Mouse (Mus musculus) G1E-ER4 (cell line): ENCODE results near the gene Recql5. TPM values are rescaled to one million over a fixed set of nuclear protein-coding genes. Genes with fewer than 3 reads are reported as not detected.

Experiments used
- GATA1 ChIP-seq: IDR thresholded peaks from one replicate; pipeline ENCODE4 v1.8.0; 2012; ENCODE audit warnings: low read length, inconsistent platforms
- polyA plus RNA-seq: library from polyadenylated mRNA; stranded (reverse); fragments of >175 nt; gene quantifications from 2 replicates; pipeline ENCODE4 v1.2.3, GENCODE M21; 2012

Gene Recql5
- polyA plus RNA-seq, 1 experiment: 13.3 TPM

DNA sequence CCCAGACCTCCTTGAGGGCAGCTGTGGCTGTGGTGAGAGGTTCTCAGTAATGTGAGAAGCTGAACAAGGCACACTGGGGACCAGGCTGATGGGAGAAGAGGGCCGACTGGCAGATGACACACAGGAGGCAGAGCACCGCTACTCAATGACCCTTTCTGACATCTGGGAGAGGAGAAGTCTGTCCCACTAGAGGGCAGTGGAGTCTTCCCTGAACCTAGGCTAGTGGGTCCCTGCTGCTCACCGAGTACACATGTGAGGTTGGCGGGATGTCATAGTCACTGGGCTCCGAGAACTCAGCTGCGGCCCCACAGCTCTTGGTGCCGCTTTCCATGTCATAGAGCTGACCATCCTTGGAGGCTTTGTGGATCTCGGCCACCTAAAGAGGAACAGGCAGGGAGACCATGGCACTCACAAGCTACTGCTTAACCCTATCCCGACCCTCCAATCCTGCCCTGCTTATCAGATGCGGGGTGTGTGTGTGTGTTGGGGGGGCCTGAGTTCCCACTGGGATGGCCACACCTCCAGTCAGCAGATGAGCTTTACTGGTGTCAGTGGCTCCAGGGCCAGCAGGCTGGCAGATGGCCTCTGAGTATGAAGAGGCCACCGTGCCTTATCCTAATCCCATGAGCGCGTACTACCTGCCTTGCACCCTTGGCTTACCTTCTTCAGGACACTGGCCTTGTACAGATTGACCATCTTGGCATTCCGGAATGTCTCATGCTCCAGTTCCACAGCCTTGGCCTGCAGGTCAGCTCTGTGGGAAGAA, 38.3 kb downstream of the Recql5 start:
- TF ChIP-seq GATA1: no peak

DNA sequence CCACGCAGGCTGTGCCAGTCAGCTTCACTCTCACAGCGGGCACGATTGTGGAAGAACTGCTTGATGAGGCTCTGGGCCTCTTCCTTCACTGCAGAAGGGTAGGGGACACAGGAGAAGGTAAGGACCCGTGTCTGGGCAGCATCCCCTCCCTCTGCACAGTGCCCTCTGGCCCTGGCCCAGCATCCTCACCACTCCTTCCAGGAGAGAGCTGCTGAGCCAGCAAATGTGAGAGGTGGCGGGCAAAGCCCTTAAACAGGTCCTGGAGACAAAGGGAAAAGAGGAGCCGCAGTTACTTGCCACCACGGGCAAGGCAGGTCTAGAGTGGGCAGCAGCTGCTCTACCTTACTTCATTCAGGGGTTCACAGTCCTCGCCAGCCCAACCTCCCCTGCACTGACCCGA, 40.2 kb downstream of the Recql5 start:
- no peak for TF ChIP-seq GATA1

DNA sequence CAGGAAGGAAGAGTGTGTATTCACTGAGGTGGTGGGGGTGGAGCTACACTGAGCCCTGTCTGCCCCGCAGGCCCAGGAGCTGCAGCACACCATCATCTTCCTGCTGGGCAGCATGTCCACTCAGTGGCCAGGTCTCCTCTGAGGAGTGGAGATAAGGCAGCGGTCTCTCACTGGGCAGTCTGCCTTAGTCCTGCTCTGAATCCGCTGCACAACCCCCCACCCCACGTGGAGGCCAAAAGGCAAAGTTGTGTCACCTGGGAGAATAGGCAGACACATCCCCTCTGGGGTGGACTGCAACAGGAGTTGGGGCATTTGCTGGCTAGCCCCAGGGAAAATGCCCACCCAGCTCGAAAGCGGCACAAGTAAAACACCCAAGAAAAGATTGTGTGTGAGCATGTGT, 41.1 kb downstream of the Recql5 start:
- TF ChIP-seq GATA1: no peak

DNA sequence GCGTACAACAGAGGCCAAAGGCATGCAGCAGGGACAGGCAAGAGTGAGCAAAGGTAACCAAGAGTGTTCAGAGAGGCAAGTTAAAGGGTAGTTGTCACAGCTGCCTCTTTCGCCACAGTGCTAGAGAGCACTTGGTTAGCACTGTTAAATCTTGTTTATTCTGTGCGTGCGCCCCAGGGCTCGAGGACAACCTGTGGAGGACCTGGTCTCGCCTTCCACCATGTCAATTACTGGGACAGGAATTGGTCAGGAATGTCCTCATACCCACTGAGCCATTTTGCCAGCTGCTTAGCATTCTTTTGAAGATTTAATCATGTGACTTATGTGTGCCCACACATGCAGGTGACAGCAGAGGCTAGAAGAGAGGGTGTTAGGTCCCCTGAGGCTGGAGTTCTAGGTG, 44.1 kb downstream of the Recql5 start:
- TF ChIP-seq GATA1: no peak

DNA sequence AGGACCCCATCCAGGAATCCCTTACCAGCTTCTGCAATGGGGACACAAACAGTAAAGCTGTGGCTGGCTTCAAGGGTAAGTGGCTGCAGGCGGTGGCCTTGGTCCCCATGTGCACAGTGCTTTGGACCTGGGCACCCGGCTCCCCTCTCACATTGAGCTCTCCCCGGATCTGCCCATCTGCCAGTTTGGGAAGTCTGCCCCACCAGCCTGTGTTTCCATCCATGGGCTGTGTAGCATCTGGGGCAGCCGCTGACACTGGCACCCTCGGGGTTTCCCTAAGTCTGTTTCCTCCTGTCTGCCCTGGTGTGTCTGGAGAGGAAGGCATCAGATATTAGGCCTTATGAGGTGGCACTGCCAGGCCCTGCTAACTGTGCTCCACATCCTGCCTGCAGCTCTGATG, 45.3 kb downstream of the Recql5 start:
- TF ChIP-seq GATA1: no peak

DNA sequence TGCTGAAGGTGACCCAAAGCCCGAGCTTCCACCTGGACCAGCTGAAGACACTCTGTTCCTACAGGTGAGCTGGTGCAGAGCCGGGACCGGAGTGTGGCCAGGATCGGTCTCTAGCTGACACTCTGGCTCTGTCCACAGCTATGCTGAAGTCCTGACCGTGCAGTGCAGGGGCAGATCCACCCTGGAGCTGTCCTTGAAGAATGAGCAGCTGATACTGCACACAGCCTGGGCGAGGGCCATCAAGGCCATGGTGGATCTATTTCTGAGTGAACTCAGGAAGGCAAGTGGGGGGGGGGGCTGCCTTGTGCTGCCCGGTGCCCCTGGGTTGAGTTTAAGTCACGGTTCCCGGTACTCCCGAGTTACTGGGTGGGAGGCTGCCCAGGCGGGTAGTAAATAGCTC, 46.8 kb downstream of the Recql5 start:
- TF ChIP-seq GATA1: no peak

DNA sequence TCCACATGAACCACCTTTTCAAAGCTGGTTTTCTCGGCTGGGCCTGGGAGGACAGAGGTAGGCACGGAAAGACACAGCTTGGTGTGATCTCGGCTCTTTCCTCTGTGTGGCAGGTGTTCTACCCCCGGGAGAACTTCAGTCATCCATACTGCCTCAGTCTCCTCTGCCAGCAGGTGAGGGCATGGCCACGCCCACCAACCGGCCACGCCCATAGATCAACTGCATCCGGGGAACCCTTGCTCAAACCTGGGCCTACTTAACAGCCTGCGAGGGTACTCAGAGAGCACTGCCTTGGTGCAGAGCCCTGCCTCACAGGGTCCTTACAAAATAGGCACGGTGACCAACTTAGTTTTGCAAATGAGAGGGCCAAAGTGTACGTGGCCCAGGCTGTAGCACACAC, 48.0 kb downstream of the Recql5 start:
- TF ChIP-seq GATA1: no peak

DNA sequence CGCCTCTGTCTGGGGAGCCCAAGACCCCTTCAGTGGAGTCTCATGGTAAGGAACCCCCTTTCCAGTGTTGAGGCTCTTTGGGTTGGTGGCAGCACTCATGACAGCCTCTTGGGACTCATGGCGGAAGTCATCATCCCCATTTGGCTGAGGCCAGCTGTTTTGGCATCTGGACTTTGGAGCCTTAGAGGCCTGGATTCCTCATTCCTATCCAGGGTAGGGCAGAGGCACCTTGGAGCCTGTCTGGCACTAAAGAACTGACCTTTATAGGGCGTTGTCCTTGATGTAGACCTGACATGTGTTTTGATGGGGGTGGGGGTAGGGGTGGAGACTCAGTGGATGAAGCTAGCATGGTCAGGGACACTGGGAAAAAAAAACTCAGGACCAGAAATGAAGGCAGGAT, 48.9 kb downstream of the Recql5 start:
- no peak for TF ChIP-seq GATA1

DNA sequence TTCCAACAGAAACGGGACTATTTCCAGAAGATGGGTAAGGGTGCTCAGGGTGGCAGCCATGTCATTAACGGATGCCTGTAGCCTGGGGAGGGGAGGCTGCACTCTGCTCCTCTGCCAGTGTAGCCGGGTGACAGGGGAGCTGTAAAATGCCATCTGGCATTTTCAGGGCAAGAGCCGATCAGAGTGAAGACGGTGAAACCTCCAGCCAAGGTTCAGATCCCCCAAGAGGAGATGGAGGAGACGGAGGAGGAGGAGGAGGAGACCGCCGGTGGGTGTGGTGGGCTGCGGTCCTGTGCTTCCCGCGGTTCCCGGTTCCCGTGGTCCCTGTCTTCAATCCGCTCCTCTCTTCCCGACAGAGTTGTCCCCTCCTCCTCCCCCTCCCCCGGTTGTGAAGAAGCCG, 50.0 kb downstream of the Recql5 start:
- no peak for TF ChIP-seq GATA1

DNA sequence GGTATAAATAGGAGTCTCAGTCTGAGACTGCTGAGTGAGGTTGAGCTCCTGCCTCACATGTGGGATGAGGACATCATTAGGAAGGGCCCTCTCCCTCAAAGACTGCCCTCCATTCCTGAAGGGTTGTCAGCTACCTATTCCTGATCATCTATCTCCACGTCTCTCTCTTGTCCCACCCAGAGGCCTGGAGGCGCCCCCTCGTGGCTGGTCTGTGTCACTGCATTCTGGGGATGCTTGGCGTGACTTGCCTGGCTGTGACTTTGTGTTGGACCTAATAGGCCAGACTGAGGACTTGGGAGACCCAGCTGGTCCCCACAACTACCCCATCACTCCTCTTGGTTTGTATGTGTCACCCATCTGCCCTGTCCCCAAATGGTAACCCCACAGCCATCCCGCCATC, 52.3 kb downstream of the Recql5 start:
- no peak for TF ChIP-seq GATA1

DNA sequence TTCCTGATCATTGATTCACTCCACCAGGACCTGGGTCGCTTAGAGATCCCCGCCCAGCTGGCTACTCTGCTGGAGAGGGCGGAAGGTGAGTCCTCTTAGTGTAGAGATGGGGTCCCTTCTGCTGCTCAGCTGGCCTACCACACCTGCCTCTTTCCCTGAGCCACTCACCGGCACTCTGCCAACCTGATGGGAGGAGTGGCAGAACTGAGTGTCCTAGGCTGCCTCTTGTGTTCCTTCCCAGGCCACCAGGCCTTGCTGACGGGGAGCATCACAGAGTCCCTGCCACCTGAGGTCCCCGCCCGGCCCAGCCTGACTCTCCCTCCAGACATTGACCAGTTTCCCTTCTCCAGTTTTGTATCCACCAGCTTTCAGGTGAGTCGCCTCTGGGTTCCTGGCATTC, 55.2 kb downstream of the Recql5 start:
- TF ChIP-seq GATA1: no peak

DNA sequence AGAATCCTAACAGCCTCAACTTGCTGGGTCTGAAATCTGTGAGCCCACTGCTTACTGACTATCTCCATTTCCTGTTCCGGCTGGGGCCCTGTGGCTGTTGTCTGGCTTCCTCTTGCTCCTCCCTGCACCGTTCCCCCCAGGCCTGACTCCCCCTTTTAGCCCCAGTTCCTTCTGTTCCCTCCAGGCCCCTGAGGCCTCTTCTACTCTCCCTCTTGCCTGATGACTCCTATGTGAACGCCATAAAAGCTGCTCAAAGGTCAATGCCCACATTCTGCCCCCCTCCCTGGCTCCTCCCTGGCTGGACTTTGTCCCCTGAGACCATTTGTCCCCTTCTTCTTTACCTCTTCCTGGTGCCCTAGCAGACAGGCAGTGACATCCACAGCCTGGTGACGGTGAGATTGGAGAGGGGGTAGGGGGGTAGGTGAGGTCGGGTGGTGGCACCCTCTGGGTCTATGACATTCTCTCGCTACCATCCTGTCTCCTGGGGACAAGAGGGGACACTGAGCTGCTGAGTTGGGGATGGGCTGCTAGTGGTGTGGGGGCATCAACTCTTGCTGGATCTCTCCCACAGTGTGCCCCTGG, 56.0 kb downstream of the Recql5 start:
- TF ChIP-seq GATA1: no peak

DNA sequence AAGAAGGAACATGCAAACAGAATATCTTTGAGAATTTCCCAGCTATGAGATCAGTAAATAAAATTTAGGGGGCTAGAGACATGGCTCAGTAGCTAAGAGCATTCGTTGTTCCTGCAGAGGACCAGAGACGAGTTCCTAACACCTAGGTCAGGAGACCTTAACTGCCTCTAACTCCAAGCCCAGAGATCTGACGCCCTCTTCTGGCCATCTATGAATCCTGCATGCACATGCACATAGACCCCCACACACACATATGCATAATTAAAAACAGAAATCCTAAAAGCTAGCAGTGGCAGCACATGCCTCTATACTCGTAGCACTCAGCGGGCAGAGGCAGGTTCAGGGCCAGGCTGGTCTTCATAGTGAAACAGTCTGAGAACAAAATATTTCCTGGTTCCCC, 56.8 kb downstream of the Recql5 start:
- no peak for TF ChIP-seq GATA1

DNA sequence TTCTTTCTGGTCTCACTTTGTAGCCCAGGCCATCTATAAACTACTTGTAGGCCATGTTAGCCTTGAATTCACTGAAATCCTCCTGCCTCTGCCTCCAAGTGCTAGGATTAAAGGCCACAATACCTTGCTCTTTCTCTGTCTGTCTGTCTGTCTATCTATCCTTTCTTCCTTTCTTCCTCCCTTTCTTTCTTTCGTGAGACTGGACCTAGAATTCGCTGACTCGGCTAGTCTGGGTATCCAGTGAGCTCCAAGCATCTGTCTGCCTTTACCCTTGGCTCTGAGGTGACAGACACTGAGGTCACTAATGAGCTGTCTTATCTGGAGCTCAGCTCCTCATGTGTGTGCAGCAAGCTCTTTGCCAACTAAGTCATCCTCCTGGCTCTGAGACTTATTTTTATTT, 57.3 kb downstream of the Recql5 start:
- TF ChIP-seq GATA1: no peak

DNA sequence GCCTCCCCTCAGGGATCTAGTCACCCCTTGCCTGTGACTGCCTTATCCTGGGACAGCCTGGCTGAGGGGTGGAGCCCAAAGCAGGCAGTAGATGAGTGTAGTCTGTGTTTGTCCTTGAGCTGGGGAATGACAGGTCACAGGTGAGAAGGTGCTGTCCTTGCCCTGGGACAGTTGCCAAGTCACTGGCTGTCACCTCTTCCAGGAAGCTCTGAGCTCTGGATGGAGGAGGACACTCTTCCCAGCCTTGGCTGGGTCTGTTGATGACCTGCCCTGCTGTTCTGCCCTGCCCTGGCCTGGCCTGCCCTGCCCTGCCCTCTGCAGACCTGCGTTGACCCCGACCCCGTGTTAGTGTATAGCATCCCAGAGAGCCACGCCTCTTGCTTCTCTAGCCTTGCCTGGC, 60.8 kb downstream of the Recql5 start:
- TF ChIP-seq GATA1: no peak

DNA sequence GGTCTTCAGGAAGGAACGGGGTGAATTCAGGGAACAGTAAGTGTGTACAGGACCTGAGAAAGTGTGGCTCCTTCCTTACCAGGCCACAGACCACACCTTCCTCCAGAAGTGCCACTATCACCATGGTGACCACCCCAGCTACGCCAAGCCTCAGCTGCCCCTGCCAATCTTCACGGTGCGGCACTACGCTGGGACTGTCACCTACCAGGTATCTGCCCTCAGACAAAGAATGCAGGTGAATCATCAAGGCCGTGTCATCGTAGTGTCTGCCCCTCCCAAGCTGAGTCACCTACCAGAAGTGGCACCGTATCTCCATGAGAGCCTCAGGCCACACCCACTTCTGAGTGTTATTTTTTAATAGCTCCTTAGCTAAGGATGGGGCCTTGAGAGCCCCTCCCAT, 63.9 kb downstream of the Recql5 start:
- TF ChIP-seq GATA1: no peak

DNA sequence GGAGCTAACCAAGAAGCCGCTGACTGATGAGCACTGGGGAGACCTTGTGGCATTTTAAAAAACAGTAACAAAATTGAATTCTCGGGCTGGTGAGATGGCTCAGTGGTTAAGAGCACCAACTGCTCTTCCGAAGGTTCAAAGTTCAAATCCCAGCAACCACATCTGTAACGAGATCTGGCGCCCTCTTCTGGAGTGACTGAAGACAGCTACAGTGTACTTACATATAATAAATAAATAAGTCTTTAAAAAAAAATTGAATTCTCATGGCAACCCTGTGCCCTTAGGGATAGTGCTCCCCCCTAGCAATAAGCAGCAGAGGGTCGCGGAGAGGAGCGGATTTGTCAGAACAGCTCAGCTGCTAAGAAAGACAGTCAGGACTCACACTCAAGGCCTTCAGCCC, 69.4 kb downstream of the Recql5 start:
- no peak for TF ChIP-seq GATA1

DNA sequence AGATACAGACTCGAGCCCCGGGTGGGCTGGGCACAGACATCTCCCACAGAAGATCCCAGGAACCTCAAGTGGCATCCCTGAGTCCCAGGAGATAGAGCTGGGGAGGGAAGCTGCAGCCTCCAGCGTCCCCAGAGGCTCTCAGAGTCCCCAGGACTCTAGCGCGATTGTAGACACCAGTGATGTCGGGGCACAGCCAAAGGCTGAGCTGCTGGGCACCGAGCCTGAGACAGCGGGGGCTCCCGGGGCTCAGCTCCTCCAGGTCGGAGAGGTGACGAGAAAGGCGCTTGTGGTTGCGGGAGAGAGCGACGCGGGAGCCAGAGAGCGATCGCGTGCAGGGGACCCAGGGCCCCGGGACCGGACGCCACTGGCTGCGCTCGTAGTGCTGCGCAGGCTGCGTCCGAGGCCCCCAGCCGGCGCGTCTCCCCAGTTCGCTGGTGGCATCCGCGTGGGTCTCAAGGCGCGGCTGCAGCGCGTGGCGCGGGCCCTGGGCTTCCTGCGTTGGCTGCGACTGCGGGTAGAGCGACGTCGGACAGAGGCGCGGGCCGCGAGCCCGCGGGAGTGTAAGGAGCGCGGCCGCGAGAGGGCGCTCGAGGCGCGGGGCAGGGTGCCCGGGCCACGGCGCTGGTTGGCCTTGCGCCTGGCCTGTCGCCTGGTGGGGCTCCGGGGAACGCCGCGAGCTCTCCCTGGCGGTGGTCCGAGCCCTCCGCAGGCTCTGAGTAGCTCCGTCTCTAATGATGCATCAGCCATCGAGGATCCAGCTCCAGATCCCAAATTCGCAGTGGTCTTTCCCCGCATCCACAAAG, 73.9 kb downstream of the Recql5 start:
- no peak for TF ChIP-seq GATA1
